Mouse (Mus musculus) bone marrow macrophage, adult 2 months (primary cell): ENCODE results near the gene Dnm3.

Experiments used
- CTCF ChIP-seq: IDR thresholded peaks from 2 replicates; pipeline ENCODE4 v1.5.1; 2012; ENCODE audit warnings: low read depth, mild to moderate bottlenecking, low read length, moderate library complexity
- POLR2A ChIP-seq: IDR thresholded peaks from 2 replicates; pipeline ENCODE4 v1.6.1; 2012; ENCODE audit warnings: mild to moderate bottlenecking, low read depth, low read length, borderline replicate concordance

DNA sequence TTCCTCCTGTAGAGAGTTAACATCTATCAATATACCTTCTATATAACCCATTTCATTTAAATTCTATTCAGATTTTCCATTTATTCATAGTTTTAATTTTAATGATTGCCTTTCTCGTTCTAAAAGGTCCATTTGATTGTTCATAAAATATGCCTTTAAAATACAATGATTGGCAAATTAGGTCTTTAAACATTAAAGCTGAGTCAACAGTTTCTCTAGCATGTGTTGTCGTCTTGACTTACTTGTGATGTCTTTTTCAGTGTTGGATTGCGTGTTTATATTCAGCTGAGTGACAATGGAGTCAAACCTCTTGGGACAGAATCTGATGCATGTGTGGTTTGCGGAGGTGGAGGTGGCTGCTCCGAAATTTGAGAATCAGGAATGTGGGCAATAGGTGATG is 435.4 kb downstream of the Dnm3 start:
- no peak for TF ChIP-seq CTCF
- TF ChIP-seq POLR2A: no peak
